8 mouse cellular contexts compared by ENCODE assay signal in the genomic region with DNA sequence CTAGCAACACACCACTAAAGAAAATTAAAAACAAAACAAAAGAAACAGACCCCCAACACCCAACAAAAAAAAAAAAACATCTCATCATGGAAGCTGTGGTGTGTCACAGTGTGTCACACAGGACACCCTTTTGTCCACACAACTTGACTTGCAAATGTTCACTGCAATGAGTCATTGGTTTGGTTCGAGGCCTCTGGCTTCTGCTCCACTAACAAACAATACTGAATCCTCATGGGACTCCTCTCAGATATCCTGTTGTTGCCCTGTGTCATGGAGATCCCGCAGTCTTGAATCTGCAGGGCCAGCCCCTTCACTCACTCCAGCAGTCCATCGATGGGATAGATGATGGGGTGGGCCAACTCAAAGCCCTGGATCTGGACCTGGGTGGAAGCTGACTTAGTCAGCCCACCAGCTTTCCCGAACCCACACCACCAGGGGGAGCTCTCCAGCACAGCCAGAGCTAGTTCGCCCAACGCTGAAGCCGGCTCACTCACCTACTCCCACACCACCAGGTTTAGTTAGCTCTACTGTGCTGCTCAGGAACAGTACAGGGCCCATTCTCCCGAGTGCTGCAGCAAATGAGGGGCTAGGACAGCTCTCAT. TPM values are rescaled to one million over a fixed set of nuclear protein-coding genes. Genes with fewer than 3 reads are reported as not detected.
DNase-seq lines count a peak whose midpoint lies in the region; TF ChIP-seq lines count a peak whose summit lies in the region.

No protein-coding gene starts in this region.

- H3K4me1 ChIP-seq in thymus, adult 2 months (replicated peaks; ENCODE audit: control insufficient read depth, insufficient read depth, low read length), result no peaks in the 10 kb centered on the region

- no peak for TF ChIP-seq POLR2A in thymus, adult 2 months (IDR thresholded peaks at IDR 0.05; ENCODE audit: control insufficient read depth, extremely low read depth, insufficient read depth, low read length, poor library complexity)

- H3K27ac ChIP-seq in thymus, adult 2 months (ENCODE audit: control insufficient read depth, insufficient read depth, low read length), result no peak overlapping the region

- 55% methylated on average over 8 of the region's 8 CpGs for WGBS in thymus, adult 2 months

- TF ChIP-seq CTCF in thymus, adult 2 months (IDR thresholded peaks at IDR 0.05; ENCODE audit: borderline replicate concordance, control insufficient read depth, extremely low read depth, insufficient read depth, low read length, poor library complexity), result peak; percentile 65; the same call in 1 of the 2 replicates

- H3K27me3 ChIP-seq in thymus, adult 2 months (ENCODE audit: control insufficient read depth, insufficient read depth, low read length), result no peaks in the 10 kb centered on the region

- DNase-seq in gastrocnemius, postnatal 10 days, result peak; percentile 52
- DNase-seq in gastrocnemius, postnatal 14 days, result no peak
- peak; percentile 53 for DNase-seq in thymus, adult 2 months
- no peak for DNase-seq in thymus, adult 18-20 months
- peak; percentile 67 to 72 for DNase-seq in cerebellum, postnatal 10 days
- peak; percentile 14 to 40 for DNase-seq in left cerebral cortex, postnatal 14 days (ENCODE audit: low spot score in 2 of 2)
- peak; percentile 40 to 67 for DNase-seq in right cerebral cortex, adult 2 months (ENCODE audit: low spot score in 2 of 2)
- no peak for DNase-seq in urinary bladder, postnatal 10 days (ENCODE audit: low spot score)

- no peaks in the 10 kb centered on the region for H3K36me3 ChIP-seq in thymus, adult 2 months (ENCODE audit: control insufficient read depth, insufficient read depth, low read length)

- no peak overlapping the region for H3K4me3 ChIP-seq in thymus, adult 2 months (ENCODE audit: control insufficient read depth, insufficient read depth, low read length)

- intact Hi-C loops in gastrocnemius, postnatal 14 days (cut with DNase I; ENCODE audit: low total_unique reads), result loop anchor here (5.0 kb wide), 1 partner anchor 72 kb away; no protein-coding TSS in a partner anchor
- intact Hi-C loops in left cerebral cortex, postnatal 14 days (cut with DNase I), result no loop called here

RNA-seq across cellular contexts. Expression of a gene that starts 28.2 kb away (rescaled TPM):
- total RNA-seq in gastrocnemius, postnatal 10 days (2021), result 10 to 100 TPM in 1 of 2 experiments, 1 to 10 TPM in 1; 9.7 to 12.0 TPM
- 10 to 100 TPM in 1 of 2 experiments, 1 to 10 TPM in 1; 7.0 to 10.6 TPM for total RNA-seq in gastrocnemius, postnatal 14 days (2021)
- 49.6 and 50.3 TPM in 2 replicates for polyA plus RNA-seq in thymus, adult 2 months (2012; rRNA removed)
- 10 to 100 TPM; 48.0 to 51.4 TPM for total RNA-seq in left cerebral cortex, postnatal 14 days (2021)

Comparison
In these comparisons a context has a peak if more than half of its experiments do, and no peak if none do; other contexts are left out.
1. DNase-seq: peak in gastrocnemius, postnatal 10 days (single experiment), thymus, adult 2 months (single experiment), cerebellum, postnatal 10 days (2 of 2), left cerebral cortex, postnatal 14 days (2 of 2) and right cerebral cortex, adult 2 months (2 of 2); none in gastrocnemius, postnatal 14 days (single experiment), thymus, adult 18-20 months (0 of 2) and urinary bladder, postnatal 10 days (single experiment).